Comparison of ENCODE assay signal across 28 mouse cellular contexts in the genomic region with DNA sequence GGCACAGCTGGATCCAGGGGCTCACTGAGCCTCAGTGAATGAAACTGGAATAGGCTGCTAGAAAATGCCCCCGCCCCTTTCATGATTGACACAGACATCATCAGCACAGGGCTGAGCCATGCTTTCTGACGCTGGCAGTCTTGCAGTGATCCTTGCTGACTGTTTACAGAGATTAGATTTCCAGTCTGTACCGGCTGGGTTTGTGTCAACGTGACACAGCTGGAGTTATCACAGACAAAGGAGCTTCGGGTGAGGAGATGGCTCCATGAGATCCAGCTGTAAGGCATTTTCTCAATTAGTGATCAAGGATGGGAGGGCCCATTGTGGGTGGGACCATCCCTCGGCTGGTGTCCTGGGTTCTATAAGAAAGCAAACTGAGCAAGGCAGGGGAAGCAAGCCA.
A peak's percentile ranks its signal among the peaks of the same experiment; 100 is the strongest.
DNase-seq lines count a peak whose midpoint lies in the region; ATAC-seq lines count a peak whose summit lies in the region.
"Had no signal": no experiment of that assay in that cellular context is flagged by ENCODE, and none has a peak within 500 bp of the region (broad histone marks: within the 10 kb centered on the region; RNA-seq: fewer than 3 reads in every experiment).

No protein-coding gene starts in this region.

- no peak overlapping the region for H3K9ac ChIP-seq in kidney, embryonic 14.5 days (ENCODE audit: low read depth, low read length)
- no peak overlapping the region for H3K9ac ChIP-seq in embryonic facial prominence, embryonic 14.5 days (ENCODE audit: low read depth, low read length)
- H3K9ac ChIP-seq: heart, embryonic 12.5 days; hindbrain, embryonic 14.5 days; limb, embryonic 13.5 days; neural tube, embryonic 15.5 days had no signal

- no peak overlapping the region for H3K4me3 ChIP-seq in kidney, embryonic 14.5 days (ENCODE audit: low read length)
- no peak overlapping the region for H3K4me3 ChIP-seq in embryonic facial prominence, embryonic 14.5 days (ENCODE audit: low read depth, low read length)
- H3K4me3 ChIP-seq: heart, adult 2 months; heart, embryonic 12.5 days; limb, embryonic 13.5 days; megakaryocyte, embryonic 14.5 days; neural tube, embryonic 15.5 days had no signal

- no peak overlapping the region for H3K4me2 ChIP-seq in kidney, embryonic 14.5 days (replicated peaks; ENCODE audit: low read depth, low read length)
- no peak overlapping the region for H3K4me2 ChIP-seq in embryonic facial prominence, embryonic 14.5 days (ENCODE audit: low read depth, low read length)
- H3K4me2 ChIP-seq: heart, embryonic 12.5 days; hindbrain, embryonic 14.5 days; limb, embryonic 13.5 days; liver, embryonic 11.5 days; neural tube, embryonic 15.5 days had no signal

- ATAC-seq in kidney, embryonic 14.5 days (ENCODE audit: low FRiP score, low TSS enrichment) = 0 out of 2 replicates have a peak, but pooled peaks have one; percentile 43
- ATAC-seq in embryonic facial prominence, embryonic 14.5 days (ENCODE audit: low read depth) = no peak
- ATAC-seq: forebrain, embryonic 14.5 days; intestine, postnatal 0 days had no signal

- 30% methylated on average over 6 of the region's 6 CpGs for WGBS in kidney, embryonic 14.5 days
- WGBS in embryonic facial prominence, embryonic 14.5 days = 15% methylated on average over 6 of the region's 6 CpGs

- no peaks in the 10 kb centered on the region for H3K27me3 ChIP-seq in kidney, embryonic 14.5 days (ENCODE audit: control insufficient read depth, insufficient read depth, low read length)
- no peaks in the 10 kb centered on the region for H3K27me3 ChIP-seq in embryonic facial prominence, embryonic 14.5 days (replicated peaks; ENCODE audit: control insufficient read depth, insufficient read depth, low read length)
- H3K27me3 ChIP-seq: heart, embryonic 12.5 days; limb, embryonic 13.5 days; megakaryocyte, embryonic 14.5 days had no signal

- H3K27ac ChIP-seq in kidney, embryonic 14.5 days (ENCODE audit: low read depth, low read length) = no peak overlapping the region
- no peak overlapping the region for H3K27ac ChIP-seq in embryonic facial prominence, embryonic 14.5 days (replicated peaks; ENCODE audit: low read depth, low read length)
- H3K27ac ChIP-seq: heart, adult 2 months; hindbrain, embryonic 14.5 days; limb, embryonic 13.5 days; neural tube, embryonic 15.5 days; stomach, postnatal 0 days had no signal

- no peaks in the 10 kb centered on the region for H3K36me3 ChIP-seq in kidney, embryonic 14.5 days (ENCODE audit: control insufficient read depth, insufficient read depth, low read length)
- no peaks in the 10 kb centered on the region for H3K36me3 ChIP-seq in embryonic facial prominence, embryonic 14.5 days (ENCODE audit: control insufficient read depth, insufficient read depth, low read length)
- H3K36me3 ChIP-seq: heart, embryonic 12.5 days; limb, embryonic 13.5 days; neural tube, embryonic 15.5 days had no signal

- intact Hi-C loops in heart, postnatal 25 days (cut with DNase I) = loop anchor here (2.0 to 10.0 kb wide), 2 partner anchors 533 to 651 kb away; no protein-coding TSS in a partner anchor

- DNase-seq in kidney, postnatal 25 days = no peak
- DNase-seq in ES-CJ7 (ENCODE audit: low read depth, low spot score) = peak; percentile 55
- peak; percentile 24 for DNase-seq in adipocyte (ENCODE audit: low spot score)
- peak; percentile 4 for DNase-seq in embryonic facial prominence, embryonic 14.5 days (ENCODE audit: low spot score)
- DNase-seq in heart, postnatal 25 days (ENCODE audit: low spot score) = no peak
- DNase-seq in frontal cortex, postnatal 25 days (ENCODE audit: low spot score in 2 of 2) = no peak
- DNase-seq: adrenal gland, postnatal 10 days; cerebellum, adult 11 months; cerebellum, postnatal 10 days; heart, adult 2 months; kidney, adult 9 months; kidney, postnatal 14 days; lung, postnatal 4 days; midbrain, embryonic 14.5 days; right cerebral cortex, adult 18-20 months; spleen, adult 18-20 months; thymus, adult 18-20 months; thymus, postnatal 25 days had no signal

- H3K4me1 ChIP-seq in kidney, embryonic 14.5 days (ENCODE audit: control insufficient read depth, insufficient read depth, low read length) = 0 out of 2 replicates have a peak, but pooled peaks cover 4% of the 10 kb centered on the region
- no peaks in the 10 kb centered on the region for H3K4me1 ChIP-seq in embryonic facial prominence, embryonic 14.5 days (ENCODE audit: control insufficient read depth, insufficient read depth, low read length)
- H3K4me1 ChIP-seq: limb, embryonic 13.5 days; megakaryocyte, embryonic 14.5 days had no signal

- no peaks in the 10 kb centered on the region for H3K9me3 ChIP-seq in kidney, embryonic 14.5 days (ENCODE audit: control insufficient read depth, low read length)
- no peaks in the 10 kb centered on the region for H3K9me3 ChIP-seq in embryonic facial prominence, embryonic 14.5 days (ENCODE audit: control insufficient read depth, low read length)
- H3K9me3 ChIP-seq: limb, embryonic 13.5 days; neural tube, embryonic 15.5 days had no signal

Comparison
In these comparisons a context has a peak if more than half of its experiments do, and no peak if none do; other contexts are left out.
1. DNase-seq: peak in ES-CJ7 (single experiment), adipocyte (single experiment) and embryonic facial prominence, embryonic 14.5 days (single experiment); none in kidney, postnatal 25 days (0 of 2), heart, postnatal 25 days (single experiment) and frontal cortex, postnatal 25 days (0 of 2).